Comparison of ENCODE assay signal across 10 mouse cellular contexts in genomic region chr7:46482099-46482531, GRCm38 (mm10).
DNase-seq lines count a peak whose midpoint lies in the region; ATAC-seq lines count a peak whose summit lies in the region.
"Had no signal": no experiment of that assay in that cellular context is flagged by ENCODE, and none has a peak within 500 bp of the region (broad histone marks: within the 10 kb centered on the region; RNA-seq: fewer than 3 reads in every experiment).

No protein-coding gene starts in this region.

- H3K27ac ChIP-seq in kidney, embryonic 14.5 days (ENCODE audit: low read depth, low read length) = no peak overlapping the region
- H3K27ac ChIP-seq in neural tube, embryonic 14.5 days (ENCODE audit: low read depth, low read length) = no peak overlapping the region

- WGBS in kidney, embryonic 14.5 days = 76% methylated on average over 2 of the region's 2 CpGs
- 60% methylated on average over 2 of the region's 2 CpGs for WGBS in neural tube, embryonic 14.5 days

- intact Hi-C loops in gastrocnemius, postnatal 14 days (cut with DNase I; ENCODE audit: low total_unique reads) = no loop called here

- H3K36me3 ChIP-seq in kidney, embryonic 14.5 days (ENCODE audit: control insufficient read depth, insufficient read depth, low read length) = no peaks in the 10 kb centered on the region
- H3K36me3 ChIP-seq in neural tube, embryonic 14.5 days (ENCODE audit: control insufficient read depth, insufficient read depth, low read length) = no peaks in the 10 kb centered on the region

- no peak; the same call in 1 of the 2 replicates for ATAC-seq in kidney, embryonic 14.5 days (ENCODE audit: low FRiP score, low TSS enrichment)
- ATAC-seq in neural tube, embryonic 14.5 days (ENCODE audit: low read depth) = peak; percentile 44; the same call in 1 of the 2 replicates
- ATAC-seq: liver, postnatal 0 days had no signal

- no peaks in the 10 kb centered on the region for H3K27me3 ChIP-seq in kidney, embryonic 14.5 days (ENCODE audit: control insufficient read depth, insufficient read depth, low read length)
- no peaks in the 10 kb centered on the region for H3K27me3 ChIP-seq in neural tube, embryonic 14.5 days (ENCODE audit: control insufficient read depth, insufficient read depth, low read length)

- H3K4me2 ChIP-seq in kidney, embryonic 14.5 days (replicated peaks; ENCODE audit: low read depth, low read length) = no peak overlapping the region
- H3K4me2 ChIP-seq in neural tube, embryonic 14.5 days (ENCODE audit: low read depth, low read length) = no peak overlapping the region

- H3K4me1 ChIP-seq in kidney, embryonic 14.5 days (ENCODE audit: control insufficient read depth, insufficient read depth, low read length) = 0 out of 2 replicates have a peak, but pooled peaks cover 3% of the 10 kb centered on the region
- peaks cover 5% of the 10 kb centered on the region; the same call in 1 of the 2 replicates for H3K4me1 ChIP-seq in neural tube, embryonic 14.5 days (ENCODE audit: control insufficient read depth, insufficient read depth, low read length)

- H3K9ac ChIP-seq in kidney, embryonic 14.5 days (ENCODE audit: low read depth, low read length) = no peak overlapping the region
- no peak overlapping the region for H3K9ac ChIP-seq in neural tube, embryonic 14.5 days (replicated peaks; ENCODE audit: low read depth, low read length)
- H3K9ac ChIP-seq: liver, postnatal 0 days had no signal

- peak; percentile 16 for DNase-seq in kidney, postnatal 10 days
- DNase-seq in gastrocnemius, postnatal 14 days = peak; percentile 46
- DNase-seq in heart, postnatal 4 days = peak; percentile 60
- DNase-seq in right cerebral cortex, postnatal 10 days (ENCODE audit: low spot score in 2 of 2) = no peak
- DNase-seq in thymus, postnatal 25 days = no peak
- DNase-seq in embryo, embryonic 10 days (ENCODE audit: low spot score) = no peak
- DNase-seq: liver, postnatal 0 days had no signal

- H3K4me3 ChIP-seq in kidney, embryonic 14.5 days (ENCODE audit: low read length) = no peak overlapping the region
- H3K4me3 ChIP-seq in neural tube, embryonic 14.5 days (ENCODE audit: low read depth, low read length) = no peak overlapping the region
- H3K4me3 ChIP-seq: erythroblast, embryonic 14.5 days had no signal

- H3K9me3 ChIP-seq in kidney, embryonic 14.5 days (ENCODE audit: control insufficient read depth, low read length) = no peaks in the 10 kb centered on the region
- H3K9me3 ChIP-seq in neural tube, embryonic 14.5 days (ENCODE audit: control insufficient read depth, low read length) = no peaks in the 10 kb centered on the region

Comparison
In these comparisons a context has a peak if more than half of its experiments do, and no peak if none do; other contexts are left out.
1. DNase-seq: peak in kidney, postnatal 10 days (single experiment), gastrocnemius, postnatal 14 days (single experiment) and heart, postnatal 4 days (single experiment); none in right cerebral cortex, postnatal 10 days (0 of 2), thymus, postnatal 25 days (single experiment) and embryo, embryonic 10 days (single experiment).